Mouse (Mus musculus) embryonic fibroblast, embryonic 13.5 days (primary cell): ENCODE measurements around the gene Nsl1.
"Not testable (repeated sequence)": the region's sequence is repeated elsewhere in the genome, so short reads cannot be mapped to it uniquely, and the experiment has no call there.

ENCODE experiments used
- CTCF ChIP-seq: IDR thresholded peaks from 2 replicates; pipeline ENCODE4 v1.5.1; 2011; ENCODE audit warnings: mild to moderate bottlenecking, control low read depth, low read length, moderate library complexity, borderline replicate concordance; ENCODE audit not compliant: insufficient read depth
- POLR2A ChIP-seq: IDR thresholded peaks from 2 replicates; pipeline ENCODE4 v1.6.1; 2011; ENCODE audit warnings: low read depth, mild to moderate bottlenecking, control low read depth, low read length, moderate library complexity

DNA sequence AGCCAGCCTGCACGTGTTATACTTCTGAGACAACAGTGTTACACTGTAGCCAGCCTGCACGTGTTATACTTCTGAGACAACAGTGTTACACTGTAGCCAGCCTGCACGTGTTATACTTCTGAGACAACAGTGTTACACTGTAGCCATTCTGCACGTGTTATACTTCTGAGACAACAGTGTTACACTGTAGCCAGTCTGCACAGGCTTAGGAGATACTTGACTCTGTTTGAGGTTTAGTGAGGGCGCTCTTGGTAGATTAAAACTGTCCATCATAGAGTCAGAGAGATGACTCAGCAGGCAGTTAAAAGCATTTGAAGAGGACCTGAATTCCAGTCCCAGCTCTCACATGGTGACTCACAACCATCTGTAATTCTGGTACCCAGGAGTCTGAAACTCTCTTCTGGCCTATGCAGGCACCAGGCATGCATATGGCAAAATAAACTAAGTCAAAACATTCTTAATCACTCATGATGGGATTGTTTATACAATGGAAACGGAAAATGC is 31.8 kb upstream of the Nsl1 start:
- not testable (repeated sequence) for TF ChIP-seq POLR2A, CTCF
